Mouse (Mus musculus): ENCODE results near the gene Ddc.

DNA sequence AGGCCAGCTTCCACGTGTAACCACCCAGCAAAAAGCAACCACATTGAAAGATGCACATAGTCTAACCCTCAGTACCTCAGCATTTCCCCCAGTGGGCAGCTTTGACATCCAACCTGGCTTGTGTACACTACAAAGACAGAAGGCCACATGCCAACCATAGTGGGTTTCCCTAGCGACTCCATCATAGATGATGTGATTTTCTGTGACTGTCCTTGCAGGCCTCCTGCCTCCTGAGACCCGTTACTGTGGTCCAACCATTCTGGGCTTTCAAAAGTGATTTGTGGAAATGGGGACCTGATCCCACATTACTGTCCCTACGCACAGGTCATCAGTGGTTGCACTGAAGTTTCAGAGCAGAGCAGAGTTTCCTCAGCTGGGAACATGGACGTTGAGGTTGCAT is 123.1 kb downstream of the Ddc start:
- TF ChIP-seq CTCF (IDR thresholded peaks at IDR 0.05; ENCODE audit: low read depth) (no peak), EP300 (IDR thresholded peaks at IDR 0.05; ENCODE audit: low read depth) (no peak)
